Mouse (Mus musculus): ENCODE data around the gene Twf1. TPM values are rescaled to one million over a fixed set of nuclear protein-coding genes. Genes with fewer than 3 reads are reported as not detected.

The Twf1 gene
- polyA plus RNA-seq, 1 experiment from 2014 or later = 25.2 TPM

DNA sequence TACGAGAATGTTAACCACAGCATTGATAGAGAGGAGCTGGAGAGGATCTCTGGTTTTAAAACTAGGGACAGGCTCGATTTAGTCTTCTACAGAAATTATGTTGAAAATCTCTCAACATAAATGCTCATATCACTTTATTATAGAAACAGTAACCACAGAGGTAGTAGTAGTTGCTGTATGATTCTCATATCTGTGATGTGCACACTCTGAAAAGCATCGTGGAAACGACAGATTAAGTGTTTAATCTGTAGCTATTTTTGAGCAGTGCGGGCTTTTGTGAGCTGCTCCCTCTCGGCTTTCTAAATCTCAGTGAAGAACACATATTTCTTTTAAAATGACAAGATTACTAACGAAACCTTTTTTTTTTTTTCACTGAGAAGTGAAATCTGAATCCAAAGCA lies 54.2 kb downstream of the Twf1 start:
- H3K27me3 ChIP-seq (ENCODE audit: control insufficient read depth, insufficient read depth, low read depth, low read length) = no peaks in the 10 kb centered on the region
- no peak overlapping the region for H3K4me2 ChIP-seq (ENCODE audit: low read depth, low read length)
- no peak overlapping the region for H3K9ac ChIP-seq (ENCODE audit: low read depth, low read length)
- H3K27ac ChIP-seq (ENCODE audit: low read length) = no peak overlapping the region
- no peak overlapping the region for H3K4me3 ChIP-seq (ENCODE audit: low read depth, low read length)
- no peaks in the 10 kb centered on the region for H3K9me3 ChIP-seq (replicated peaks; ENCODE audit: control insufficient read depth, low read length)
- no peaks in the 10 kb centered on the region for H3K4me1 ChIP-seq (ENCODE audit: control insufficient read depth, low read depth, low read length)
- no peaks in the 10 kb centered on the region for H3K36me3 ChIP-seq (ENCODE audit: control insufficient read depth, insufficient read depth)
- WGBS (ENCODE audit: insufficient replicate concordance) = 53% methylated on average over 7 of the region's 7 CpGs
- no peak for ATAC-seq (ENCODE audit: low read depth)

DNA sequence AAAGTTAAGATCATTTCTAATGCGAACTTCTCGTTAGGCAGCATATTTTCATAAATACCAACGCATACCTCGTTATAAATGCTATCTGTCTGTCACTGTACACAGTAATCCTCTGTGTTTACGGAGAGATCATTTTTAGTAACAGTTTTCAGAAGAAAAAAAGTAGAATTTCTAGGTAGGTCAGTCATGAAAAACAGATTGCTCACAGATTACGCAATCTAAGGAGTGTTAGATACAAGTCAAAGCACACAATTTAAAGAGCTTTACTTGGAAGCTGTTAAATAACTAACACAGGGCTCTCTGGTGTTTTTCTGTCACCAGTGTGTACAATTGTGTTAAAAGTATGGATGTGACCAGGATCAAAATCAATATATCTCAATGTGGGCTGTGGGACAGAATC lies 56.7 kb downstream of the Twf1 start:
- Histone ChIP-seq H3K4me1 (ENCODE audit: control insufficient read depth, low read depth, low read length) (no peaks in the 10 kb centered on the region), H3K9ac (ENCODE audit: low read depth, low read length) (no peak overlapping the region), H3K4me3 (ENCODE audit: low read depth, low read length) (no peak overlapping the region), H3K9me3 (replicated peaks; ENCODE audit: control insufficient read depth, low read length) (no peaks in the 10 kb centered on the region), H3K36me3 (ENCODE audit: control insufficient read depth, insufficient read depth) (no peaks in the 10 kb centered on the region), H3K27ac (ENCODE audit: low read length) (no peak overlapping the region), H3K27me3 (ENCODE audit: control insufficient read depth, insufficient read depth, low read depth, low read length) (no peaks in the 10 kb centered on the region), H3K4me2 (ENCODE audit: low read depth, low read length) (no peak overlapping the region)
- no peak for ATAC-seq (ENCODE audit: low read depth)
- WGBS (ENCODE audit: insufficient replicate concordance) = 81% methylated on average over 6 of the region's 6 CpGs

GRCm38 (mm10) chr15:94532306-94532705 lies 57.4 kb downstream of the Twf1 start:
- WGBS (ENCODE audit: insufficient replicate concordance) = 66% methylated on average over 5 of the region's 5 CpGs
- H3K9ac ChIP-seq (ENCODE audit: low read depth, low read length) = no peak overlapping the region
- no peak overlapping the region for H3K4me2 ChIP-seq (ENCODE audit: low read depth, low read length)
- H3K36me3 ChIP-seq (ENCODE audit: control insufficient read depth, insufficient read depth) = peaks cover 3% of the 10 kb centered on the region; the same call in 1 of the 2 replicates
- no peaks in the 10 kb centered on the region for H3K9me3 ChIP-seq (replicated peaks; ENCODE audit: control insufficient read depth, low read length)
- no peaks in the 10 kb centered on the region for H3K4me1 ChIP-seq (ENCODE audit: control insufficient read depth, low read depth, low read length)
- H3K4me3 ChIP-seq (ENCODE audit: low read depth, low read length) = no peak overlapping the region
- no peaks in the 10 kb centered on the region for H3K27me3 ChIP-seq (ENCODE audit: control insufficient read depth, insufficient read depth, low read depth, low read length)
- ATAC-seq (ENCODE audit: low read depth) = no peak
- H3K27ac ChIP-seq (ENCODE audit: low read length) = no peak overlapping the region

DNA sequence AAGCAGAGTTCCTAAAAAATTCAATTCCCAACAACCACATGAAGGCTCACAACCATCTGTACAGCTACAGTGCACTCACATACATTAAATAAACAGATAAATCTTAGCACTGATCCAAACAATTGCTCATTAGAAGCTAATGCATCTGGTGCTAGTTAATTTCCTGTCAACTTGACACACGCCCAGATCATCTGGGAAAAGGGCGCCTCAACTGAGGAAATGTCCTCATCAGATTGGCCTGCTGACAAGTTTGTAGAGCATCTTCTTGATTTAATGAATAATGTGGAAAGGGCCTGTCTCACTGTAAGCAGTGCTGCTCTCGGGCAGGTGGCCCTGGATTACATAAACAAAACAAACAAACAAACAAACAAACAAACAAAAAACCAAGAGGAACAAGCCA lies 59.2 kb downstream of the Twf1 start:
- WGBS (ENCODE audit: insufficient replicate concordance) = 72% methylated on average over 3 of the region's 3 CpGs
- H3K27me3 ChIP-seq (ENCODE audit: control insufficient read depth, insufficient read depth, low read depth, low read length) = no peaks in the 10 kb centered on the region
- H3K4me1 ChIP-seq (ENCODE audit: control insufficient read depth, low read depth, low read length) = no peaks in the 10 kb centered on the region

More for the DNA sequence above, 59.2 kb downstream of the Twf1 start:
- ATAC-seq (ENCODE audit: low read depth) = no peak
- peaks cover 3% of the 10 kb centered on the region; the same call in 1 of the 2 replicates for H3K36me3 ChIP-seq (ENCODE audit: control insufficient read depth, insufficient read depth)
- no peak overlapping the region for H3K27ac ChIP-seq (ENCODE audit: low read length)
- no peak overlapping the region for H3K9ac ChIP-seq (ENCODE audit: low read depth, low read length)
- no peaks in the 10 kb centered on the region for H3K9me3 ChIP-seq (replicated peaks; ENCODE audit: control insufficient read depth, low read length)
- no peak overlapping the region for H3K4me2 ChIP-seq (ENCODE audit: low read depth, low read length)
- H3K4me3 ChIP-seq (ENCODE audit: low read depth, low read length) = no peak overlapping the region

Other genes starting within 250 kb of the Twf1 start
- gene Adamts20, start 124.5 kb downstream of the Twf1 start, polyA plus RNA-seq (2015; fragmentation: Nextera tagmentation; extraction: Ambion mirVana) = 0.02 TPM in 2 replicates
- 2.0 and 2.1 TPM in 2 replicates for gene Pus7l, start 46.3 kb downstream of the Twf1 start, polyA plus RNA-seq (2015; fragmentation: Nextera tagmentation; extraction: Ambion mirVana)
- gene Irak4, start 46.2 kb downstream of the Twf1 start, polyA plus RNA-seq (2015; fragmentation: Nextera tagmentation; extraction: Ambion mirVana) = 4.5 TPM in 2 replicates
- gene Tmem117, start 39.3 kb upstream of the Twf1 start, polyA plus RNA-seq (2015; fragmentation: Nextera tagmentation; extraction: Ambion mirVana) = 0.09 and 0.19 TPM in 2 replicates